Mouse (Mus musculus) urinary bladder, adult 18-20 months (tissue): ENCODE results near the gene Pgghg.
A peak's percentile ranks its signal among the peaks of the same experiment; 100 is the strongest.

Experiments
- DNase-seq, 2 experiments: peaks; one replicate each; pipeline ENCODE4 v3.0.0; 2022; ENCODE audit warnings: low spot score in 2 of 2, mixed read lengths in 2 of 2

The Pgghg gene

GRCm38 (mm10) chr7:140941222-140942051 lies at the start of gene Pgghg:
TSS of gene Pgghg (plus strand) at chr7:140941391.
- peak; percentile 78 to 87 for DNase-seq

- DNase-seq, result no peak
Measured at GRCm38 (mm10) chr7:140894031-140894430, 47.2 kb upstream of the Pgghg start.

- DNase-seq, result no peak
Measured at GRCm38 (mm10) chr7:140894611-140895010, 46.6 kb upstream of the Pgghg start.

- no peak for DNase-seq
Measured at GRCm38 (mm10) chr7:140897863-140898262, 43.3 kb upstream of the Pgghg start.

GRCm38 (mm10) chr7:140899121-140899520 lies 42.1 kb upstream of the Pgghg start:
- no peak for DNase-seq

GRCm38 (mm10) chr7:140900220-140900619 lies 41.0 kb upstream of the Pgghg start, which contains the start of gene Cox8b:
TSS of gene Cox8b (minus strand) at chr7:140900446.
- no peak for DNase-seq

GRCm38 (mm10) chr7:140902036-140902875 lies 38.9 kb upstream of the Pgghg start:
- no peak for DNase-seq

GRCm38 (mm10) chr7:140903212-140903611 lies 38.0 kb upstream of the Pgghg start:
- DNase-seq, result peak; percentile 24 to 75

- no peak for DNase-seq
Measured at GRCm38 (mm10) chr7:140905642-140906081, 35.5 kb upstream of the Pgghg start.

GRCm38 (mm10) chr7:140907131-140907530 lies 34.1 kb upstream of the Pgghg start:
- DNase-seq, result no peak

- DNase-seq, result no peak
Measured at GRCm38 (mm10) chr7:140907697-140908096, 33.5 kb upstream of the Pgghg start.

- no peak for DNase-seq
Measured at GRCm38 (mm10) chr7:140908181-140908580, 33.0 kb upstream of the Pgghg start.

- peak; percentile 60 to 76 for DNase-seq
Measured at GRCm38 (mm10) chr7:140908634-140909107, 32.5 kb upstream of the Pgghg start.

GRCm38 (mm10) chr7:140912293-140912692 lies 28.9 kb upstream of the Pgghg start:
- no peak for DNase-seq

GRCm38 (mm10) chr7:140912846-140913482 lies 28.2 kb upstream of the Pgghg start:
- no peak for DNase-seq

GRCm38 (mm10) chr7:140914031-140914690 lies 27.0 kb upstream of the Pgghg start:
- no peak for DNase-seq

- no peak for DNase-seq
Measured at GRCm38 (mm10) chr7:140919911-140920310, 21.3 kb upstream of the Pgghg start.

- DNase-seq, result no peak
Measured at GRCm38 (mm10) chr7:140920418-140921029, 20.7 kb upstream of the Pgghg start, which contains the start of gene Nlrp6. TSS of gene Nlrp6 (plus strand) at chr7:140920902.

- DNase-seq, result no peak
Measured at GRCm38 (mm10) chr7:140921225-140921975, 19.8 kb upstream of the Pgghg start.
